Mouse (Mus musculus): ENCODE measurements around the gene Map1s. TPM values are rescaled to one million over a fixed set of nuclear protein-coding genes. Genes with fewer than 3 reads are reported as not detected.
"Not testable (repeated sequence)": the region's sequence is repeated elsewhere in the genome, so short reads cannot be mapped to it uniquely, and the experiment has no call there.

Gene Map1s
- total RNA-seq, 2 experiments from 2014 or later, result 13.2 to 14.4 TPM

- no peak for ATAC-seq (replicated peaks; ENCODE audit: poor library complexity)
Measured at GRCm38 (mm10) chr8:70876382-70876781, 29.4 kb upstream of the Map1s start.

GRCm38 (mm10) chr8:70878178-70878577 is 27.6 kb upstream of the Map1s start:
- no peak for ATAC-seq (replicated peaks; ENCODE audit: poor library complexity)

- ATAC-seq (replicated peaks; ENCODE audit: poor library complexity), result no peak
Measured at GRCm38 (mm10) chr8:70879500-70879899, 26.2 kb upstream of the Map1s start.

GRCm38 (mm10) chr8:70880126-70880525 is 25.6 kb upstream of the Map1s start:
- ATAC-seq (replicated peaks; ENCODE audit: poor library complexity), result no peak

GRCm38 (mm10) chr8:70880546-70880945 is 25.2 kb upstream of the Map1s start:
- ATAC-seq (replicated peaks; ENCODE audit: poor library complexity), result no peak

- no peak for ATAC-seq (replicated peaks; ENCODE audit: poor library complexity)
Measured at GRCm38 (mm10) chr8:70884186-70884585, 21.5 kb upstream of the Map1s start.

GRCm38 (mm10) chr8:70884683-70885082 is 21.0 kb upstream of the Map1s start:
- no peak for ATAC-seq (replicated peaks; ENCODE audit: poor library complexity)

GRCm38 (mm10) chr8:70885612-70886011 is 20.1 kb upstream of the Map1s start:
- peak; percentile 79 for ATAC-seq (replicated peaks; ENCODE audit: poor library complexity)

- ATAC-seq (replicated peaks; ENCODE audit: poor library complexity), result peak; percentile 64
Measured at GRCm38 (mm10) chr8:70887669-70888068, 18.1 kb upstream of the Map1s start.

GRCm38 (mm10) chr8:70890656-70891055 is 15.1 kb upstream of the Map1s start:
- ATAC-seq (replicated peaks; ENCODE audit: poor library complexity), result no peak

GRCm38 (mm10) chr8:70891356-70891755 is 14.4 kb upstream of the Map1s start:
- peak; percentile 15; the same call in 1 of the 2 replicates for ATAC-seq (replicated peaks; ENCODE audit: poor library complexity)

- no peak for ATAC-seq (replicated peaks; ENCODE audit: poor library complexity)
Measured at GRCm38 (mm10) chr8:70892022-70892895, 13.5 kb upstream of the Map1s start, which contains the start of gene Slc5a5. Gene Slc5a5, minus strand, starts transcription at chr8:70892757.

GRCm38 (mm10) chr8:70892896-70893655 is 12.7 kb upstream of the Map1s start:
- ATAC-seq (replicated peaks; ENCODE audit: poor library complexity), result no peak

GRCm38 (mm10) chr8:70893656-70894384 is 11.9 kb upstream of the Map1s start:
- ATAC-seq (replicated peaks; ENCODE audit: poor library complexity), result peak; percentile 40

GRCm38 (mm10) chr8:70894385-70894720 is 11.4 kb upstream of the Map1s start:
- ATAC-seq (replicated peaks; ENCODE audit: poor library complexity), result no peak

GRCm38 (mm10) chr8:70894771-70895545 is 10.8 kb upstream of the Map1s start:
- no peak for ATAC-seq (replicated peaks; ENCODE audit: poor library complexity)

GRCm38 (mm10) chr8:70895571-70896259 is 10.0 kb upstream of the Map1s start:
- not testable (repeated sequence) for ATAC-seq (replicated peaks; ENCODE audit: poor library complexity)

GRCm38 (mm10) chr8:70896316-70897020 is 9.3 kb upstream of the Map1s start:
- ATAC-seq (replicated peaks; ENCODE audit: poor library complexity), result no peak

GRCm38 (mm10) chr8:70897021-70897680 is 8.6 kb upstream of the Map1s start, which contains the start of gene Rpl18a:
Gene Rpl18a, minus strand, starts transcription at chr8:70897412.
- ATAC-seq (replicated peaks; ENCODE audit: poor library complexity), result peak; percentile 79
